23 mouse cellular contexts compared by ENCODE assay signal in the genomic region with DNA sequence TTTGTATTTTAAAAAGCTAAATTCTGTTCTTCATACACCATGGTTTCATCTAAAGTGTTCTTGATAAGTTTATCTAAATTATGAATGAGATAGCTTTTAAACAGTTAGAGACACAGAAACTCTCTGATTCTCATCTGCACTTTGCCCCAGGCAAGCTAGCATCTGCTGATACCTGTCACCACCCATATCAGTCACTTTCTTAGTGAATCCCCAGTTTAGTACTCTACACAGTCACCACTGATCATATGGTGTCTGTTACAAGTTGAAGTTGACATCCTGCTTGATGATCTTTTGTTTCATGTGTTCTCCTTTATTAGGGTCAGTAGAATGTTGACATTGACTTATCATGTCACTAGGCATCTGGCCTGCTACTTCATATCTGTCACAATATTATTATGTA.
DNase-seq lines count a peak whose midpoint lies in the region; ATAC-seq and TF ChIP-seq lines count a peak whose summit lies in the region.
"Had no signal": no experiment of that assay in that cellular context is flagged by ENCODE, and none has a peak within 500 bp of the region (broad histone marks: within the 10 kb centered on the region; RNA-seq: fewer than 3 reads in every experiment).

No protein-coding gene starts in this region.

- no peaks in the 10 kb centered on the region for H3K9me3 ChIP-seq in midbrain, embryonic 13.5 days
- H3K9me3 ChIP-seq in midbrain, embryonic 11.5 days (ENCODE audit: control insufficient read depth, low read length): no peaks in the 10 kb centered on the region
- H3K9me3 ChIP-seq: embryonic facial prominence, embryonic 12.5 days; embryonic facial prominence, embryonic 15.5 days; hindbrain, embryonic 12.5 days had no signal

- no peak for TF ChIP-seq CTCF in brain, embryonic 14.5 days (IDR thresholded peaks at IDR 0.05; ENCODE audit: borderline replicate concordance, extremely low read depth, insufficient read depth, insufficient read length)

- no peak overlapping the region for H3K27ac ChIP-seq in midbrain, embryonic 13.5 days
- no peak overlapping the region for H3K27ac ChIP-seq in midbrain, embryonic 11.5 days (ENCODE audit: low read depth, low read length)
- H3K27ac ChIP-seq: embryonic facial prominence, embryonic 12.5 days; embryonic facial prominence, embryonic 15.5 days; gastrocnemius, adult 2 months; hindbrain, embryonic 12.5 days had no signal

- no peak for TF ChIP-seq POLR2A in brain, embryonic 14.5 days (IDR thresholded peaks at IDR 0.05; ENCODE audit: borderline replicate concordance, extremely low read depth, insufficient read depth, insufficient read length, poor library complexity, severe bottlenecking)

- H3K36me3 ChIP-seq in midbrain, embryonic 13.5 days: no peaks in the 10 kb centered on the region
- H3K36me3 ChIP-seq in midbrain, embryonic 11.5 days (ENCODE audit: control insufficient read depth, insufficient read depth, low read length): no peaks in the 10 kb centered on the region
- H3K36me3 ChIP-seq: embryonic facial prominence, embryonic 12.5 days; embryonic facial prominence, embryonic 15.5 days; hindbrain, embryonic 12.5 days had no signal

- ATAC-seq in midbrain, embryonic 13.5 days: peak; percentile 53; the same call in 1 of the 2 replicates
- no peak for ATAC-seq in midbrain, embryonic 11.5 days (ENCODE audit: low FRiP score)
- ATAC-seq: activated CD4-positive, CD25-positive, alpha-beta regulatory T cell, adult 4 months; forebrain, embryonic 14.5 days; forebrain, postnatal 0 days; hindbrain, embryonic 16.5 days had no signal

- no peak overlapping the region for H3K9ac ChIP-seq in midbrain, embryonic 13.5 days (replicated peaks)
- H3K9ac ChIP-seq in midbrain, embryonic 11.5 days (ENCODE audit: low read length): no peak overlapping the region
- H3K9ac ChIP-seq: embryonic facial prominence, embryonic 12.5 days; embryonic facial prominence, embryonic 15.5 days; forebrain, postnatal 0 days; hindbrain, embryonic 12.5 days had no signal

- no peak overlapping the region for H3K4me3 ChIP-seq in midbrain, embryonic 13.5 days (replicated peaks)
- H3K4me3 ChIP-seq in midbrain, embryonic 11.5 days (ENCODE audit: low read depth, low read length): no peak overlapping the region
- H3K4me3 ChIP-seq: embryonic facial prominence, embryonic 12.5 days; embryonic facial prominence, embryonic 15.5 days; gastrocnemius, adult 2 months; hindbrain, embryonic 12.5 days had no signal

- H3K27me3 ChIP-seq in midbrain, embryonic 13.5 days: no peaks in the 10 kb centered on the region
- H3K27me3 ChIP-seq in midbrain, embryonic 11.5 days (ENCODE audit: control insufficient read depth, insufficient read depth, low read length): no peaks in the 10 kb centered on the region
- H3K27me3 ChIP-seq: embryonic facial prominence, embryonic 12.5 days; embryonic facial prominence, embryonic 15.5 days; hindbrain, embryonic 12.5 days had no signal

- H3K4me2 ChIP-seq in midbrain, embryonic 13.5 days (replicated peaks): no peak overlapping the region
- no peak overlapping the region for H3K4me2 ChIP-seq in midbrain, embryonic 11.5 days
- H3K4me2 ChIP-seq: embryonic facial prominence, embryonic 12.5 days; embryonic facial prominence, embryonic 15.5 days; heart, embryonic 11.5 days; hindbrain, embryonic 12.5 days had no signal

- no peak for DNase-seq in midbrain, embryonic 11.5 days (ENCODE audit: low spot score, missing footprints)
- DNase-seq in A20 (ENCODE audit: low read depth, low spot score): peak; percentile 0
- DNase-seq in brain, embryonic 14.5 days (ENCODE audit: low read depth): peak; percentile 31
- DNase-seq in adrenal gland, adult (ENCODE audit: inconsistent age in 2 of 2, low spot score in 1 of 2): no peak
- no peak for DNase-seq in thymus, postnatal 4 days
- DNase-seq: adrenal gland, postnatal 10 days; adrenal gland, postnatal 36 days; cerebellum, adult 11 months; cerebellum, adult 2 months; cerebellum, adult 9-11 months; cerebellum, postnatal 25 days; forebrain, postnatal 0 days; gastrocnemius, adult 2 months; gastrocnemius, postnatal 14 days; heart, adult 11 months had no signal

- no peaks in the 10 kb centered on the region for H3K4me1 ChIP-seq in midbrain, embryonic 13.5 days (replicated peaks)
- H3K4me1 ChIP-seq in midbrain, embryonic 11.5 days (ENCODE audit: control insufficient read depth, insufficient read depth, low read length): no peaks in the 10 kb centered on the region
- H3K4me1 ChIP-seq: embryonic facial prominence, embryonic 12.5 days; embryonic facial prominence, embryonic 15.5 days; hindbrain, embryonic 12.5 days had no signal

Comparison
In these comparisons a context has a peak if more than half of its experiments do, and no peak if none do; other contexts are left out.
1. DNase-seq: peak in A20 (single experiment) and brain, embryonic 14.5 days (single experiment); none in midbrain, embryonic 11.5 days (single experiment), adrenal gland, adult (0 of 2) and thymus, postnatal 4 days (single experiment).